24 mouse cellular contexts compared by ENCODE assay signal in genomic region chrX:163095026-163095765, GRCm38 (mm10).
DNase-seq lines count a peak whose midpoint lies in the region; ATAC-seq and TF ChIP-seq lines count a peak whose summit lies in the region.
"Had no signal": no experiment of that assay in that cellular context is flagged by ENCODE, and none has a peak within 500 bp of the region (broad histone marks: within the 10 kb centered on the region; RNA-seq: fewer than 3 reads in every experiment).

No protein-coding gene starts in this region.

- no peak for TF ChIP-seq CTCF in kidney, postnatal 0 days (IDR thresholded peaks at IDR 0.05; ENCODE audit: low read depth)
- no peak for TF ChIP-seq CTCF in embryonic fibroblast, embryonic 13.5 days (IDR thresholded peaks at IDR 0.05; ENCODE audit: borderline replicate concordance, insufficient read depth, low read length)

- H3K4me1 ChIP-seq in kidney, postnatal 0 days (replicated peaks; ENCODE audit: insufficient read depth, low read length) = no peaks in the 10 kb centered on the region
- H3K4me1 ChIP-seq in kidney, embryonic 14.5 days (ENCODE audit: control insufficient read depth, insufficient read depth, low read length) = no peaks in the 10 kb centered on the region
- 0 out of 2 replicates have a peak, but pooled peaks cover 2% of the 10 kb centered on the region for H3K4me1 ChIP-seq in embryonic fibroblast, embryonic 13.5 days (ENCODE audit: control insufficient read depth, insufficient read depth, low read length)
- no peaks in the 10 kb centered on the region for H3K4me1 ChIP-seq in neural tube, embryonic 15.5 days
- no peaks in the 10 kb centered on the region for H3K4me1 ChIP-seq in liver, embryonic 12.5 days
- H3K4me1 ChIP-seq: forebrain, embryonic 12.5 days; forebrain, embryonic 15.5 days; heart, embryonic 10.5 days; heart, embryonic 13.5 days had no signal

- TF ChIP-seq POLR2A in embryonic fibroblast, embryonic 13.5 days (IDR thresholded peaks at IDR 0.05; ENCODE audit: low read depth, low read length) = no peak

- no peaks in the 10 kb centered on the region for H3K9me3 ChIP-seq in kidney, postnatal 0 days (replicated peaks; ENCODE audit: low read length)
- H3K9me3 ChIP-seq in kidney, embryonic 14.5 days (ENCODE audit: control insufficient read depth, low read length) = no peaks in the 10 kb centered on the region
- no peaks in the 10 kb centered on the region for H3K9me3 ChIP-seq in neural tube, embryonic 15.5 days (replicated peaks)
- H3K9me3 ChIP-seq in liver, embryonic 12.5 days (replicated peaks) = no peaks in the 10 kb centered on the region
- H3K9me3 ChIP-seq: forebrain, embryonic 12.5 days; forebrain, embryonic 15.5 days; heart, embryonic 10.5 days; heart, embryonic 13.5 days had no signal

- no peak overlapping the region for H3K4me3 ChIP-seq in kidney, postnatal 0 days (replicated peaks; ENCODE audit: low read depth, low read length)
- no peak overlapping the region for H3K4me3 ChIP-seq in kidney, embryonic 14.5 days (ENCODE audit: low read length)
- no peak overlapping the region for H3K4me3 ChIP-seq in embryonic fibroblast, embryonic 13.5 days (ENCODE audit: insufficient read depth, low read length)
- H3K4me3 ChIP-seq in neural tube, embryonic 15.5 days (replicated peaks) = no peak overlapping the region
- H3K4me3 ChIP-seq in liver, embryonic 12.5 days = no peak overlapping the region
- H3K4me3 ChIP-seq: forebrain, embryonic 12.5 days; forebrain, embryonic 15.5 days; heart, adult 2 months; heart, embryonic 10.5 days; heart, embryonic 13.5 days had no signal

- WGBS in kidney, postnatal 0 days = 65% methylated on average over 4 of the region's 4 CpGs
- 67% methylated on average over 4 of the region's 4 CpGs for WGBS in kidney, embryonic 14.5 days
- WGBS in neural tube, embryonic 15.5 days = 81% methylated on average over 4 of the region's 4 CpGs
- WGBS in liver, embryonic 12.5 days (ENCODE audit: insufficient replicate concordance) = 72% methylated on average over 4 of the region's 4 CpGs

- H3K27me3 ChIP-seq in kidney, postnatal 0 days (ENCODE audit: insufficient read depth, low read length) = no peaks in the 10 kb centered on the region
- H3K27me3 ChIP-seq in kidney, embryonic 14.5 days (ENCODE audit: control insufficient read depth, insufficient read depth, low read length) = no peaks in the 10 kb centered on the region
- 0 out of 2 replicates have a peak, but pooled peaks cover 5% of the 10 kb centered on the region for H3K27me3 ChIP-seq in neural tube, embryonic 15.5 days (replicated peaks)
- H3K27me3 ChIP-seq in liver, embryonic 12.5 days (replicated peaks) = no peaks in the 10 kb centered on the region; the same call in 1 of the 2 replicates
- H3K27me3 ChIP-seq: forebrain, embryonic 15.5 days; heart, embryonic 13.5 days had no signal

- no peak overlapping the region for H3K4me2 ChIP-seq in kidney, postnatal 0 days (ENCODE audit: low read length)
- H3K4me2 ChIP-seq in kidney, embryonic 14.5 days (replicated peaks; ENCODE audit: low read depth, low read length) = no peak overlapping the region
- H3K4me2 ChIP-seq in neural tube, embryonic 15.5 days = no peak overlapping the region
- no peak overlapping the region for H3K4me2 ChIP-seq in liver, embryonic 12.5 days
- H3K4me2 ChIP-seq: forebrain, embryonic 12.5 days; forebrain, embryonic 15.5 days; heart, embryonic 13.5 days; hindbrain, embryonic 14.5 days had no signal

- H3K9ac ChIP-seq in kidney, postnatal 0 days (ENCODE audit: low read depth, low read length) = no peak overlapping the region
- H3K9ac ChIP-seq in kidney, embryonic 14.5 days (ENCODE audit: low read depth, low read length) = no peak overlapping the region
- no peak overlapping the region for H3K9ac ChIP-seq in neural tube, embryonic 15.5 days (replicated peaks)
- H3K9ac ChIP-seq in liver, embryonic 12.5 days = no peak overlapping the region
- H3K9ac ChIP-seq: forebrain, embryonic 12.5 days; forebrain, embryonic 15.5 days; heart, embryonic 13.5 days; hindbrain, embryonic 14.5 days had no signal

- no peaks in the 10 kb centered on the region for H3K36me3 ChIP-seq in kidney, postnatal 0 days (ENCODE audit: insufficient read depth, low read length)
- H3K36me3 ChIP-seq in kidney, embryonic 14.5 days (ENCODE audit: control insufficient read depth, insufficient read depth, low read length) = no peaks in the 10 kb centered on the region
- H3K36me3 ChIP-seq in neural tube, embryonic 15.5 days = no peaks in the 10 kb centered on the region
- no peaks in the 10 kb centered on the region for H3K36me3 ChIP-seq in liver, embryonic 12.5 days
- H3K36me3 ChIP-seq: forebrain, embryonic 12.5 days; forebrain, embryonic 15.5 days; heart, embryonic 10.5 days; heart, embryonic 13.5 days had no signal

- DNase-seq in kidney, postnatal 0 days (ENCODE audit: low spot score) = peak; percentile 3
- peak; percentile 41 for DNase-seq in Muller cell, postnatal 12 days (ENCODE audit: inconsistent ontology term)
- no peak for DNase-seq in left cerebral cortex, adult 11 months (ENCODE audit: low spot score)
- DNase-seq: adrenal gland, adult 2 months; adrenal gland, postnatal 14 days; cerebellum, adult 11-12 months; cerebellum, adult 8-10 months; cerebellum, postnatal 14 days; gastrocnemius, postnatal 36 days; heart, adult 2 months; heart, postnatal 14 days; heart, postnatal 4 days had no signal

- no peak overlapping the region for H3K27ac ChIP-seq in kidney, postnatal 0 days
- no peak overlapping the region for H3K27ac ChIP-seq in kidney, embryonic 14.5 days (ENCODE audit: low read depth, low read length)
- H3K27ac ChIP-seq in embryonic fibroblast, embryonic 13.5 days (ENCODE audit: insufficient read depth, low read length) = peak overlapping the region; percentile 91
- H3K27ac ChIP-seq in neural tube, embryonic 15.5 days (replicated peaks) = no peak overlapping the region
- H3K27ac ChIP-seq in liver, embryonic 12.5 days = no peak overlapping the region
- H3K27ac ChIP-seq: forebrain, embryonic 12.5 days; forebrain, embryonic 15.5 days; heart, adult 2 months; heart, embryonic 10.5 days; heart, embryonic 13.5 days; hindbrain, embryonic 14.5 days; hindbrain, postnatal 0 days had no signal

- ATAC-seq in kidney, postnatal 0 days (replicated peaks; ENCODE audit: low FRiP score, low read depth) = no peak
- ATAC-seq in kidney, embryonic 14.5 days (ENCODE audit: low FRiP score, low TSS enrichment) = no peak
- no peak for ATAC-seq in neural tube, embryonic 15.5 days (ENCODE audit: low FRiP score)
- ATAC-seq in liver, embryonic 12.5 days = no peak
- ATAC-seq: CD4-positive, CD25-positive, alpha-beta regulatory T cell, adult 4 months; forebrain, embryonic 15.5 days; hindbrain, postnatal 0 days; inflammation-experienced regulatory T-cells, adult 6 months had no signal
